Mouse (Mus musculus): ENCODE measurements at regions not wholly inside any gene's neighbourhood (a gene's known extent, or its start where the extent isn't known, plus 50 kb on each side); places are given as distances from the start of the nearest gene placed in this dataset.

Small RNA genes in the stretch of these regions (microRNA-seq; reads per million reads assigned to microRNA genes)
- 128 to 143 reads per million in 2 experiments for gene Mir101a
